Mouse (Mus musculus) cortical plate, adult 2 months (tissue): Measurements from ENCODE around the gene Trpm6.

Experiments
- CTCF ChIP-seq: fragments of 200-500 bp; IDR thresholded peaks from 2 replicates; pipeline ENCODE4 v1.5.1; 2011; ENCODE audit warnings: mild to moderate bottlenecking, control low read depth, low read length; ENCODE audit not compliant: insufficient read depth; ENCODE audit errors: extremely low read depth
- POLR2A ChIP-seq: fragments of 200-500 bp; IDR thresholded peaks from 2 replicates; pipeline ENCODE4 v1.6.1; 2011; ENCODE audit warnings: mild to moderate bottlenecking, low read length, control low read depth; ENCODE audit not compliant: insufficient read depth; ENCODE audit errors: extremely low read depth

DNA sequence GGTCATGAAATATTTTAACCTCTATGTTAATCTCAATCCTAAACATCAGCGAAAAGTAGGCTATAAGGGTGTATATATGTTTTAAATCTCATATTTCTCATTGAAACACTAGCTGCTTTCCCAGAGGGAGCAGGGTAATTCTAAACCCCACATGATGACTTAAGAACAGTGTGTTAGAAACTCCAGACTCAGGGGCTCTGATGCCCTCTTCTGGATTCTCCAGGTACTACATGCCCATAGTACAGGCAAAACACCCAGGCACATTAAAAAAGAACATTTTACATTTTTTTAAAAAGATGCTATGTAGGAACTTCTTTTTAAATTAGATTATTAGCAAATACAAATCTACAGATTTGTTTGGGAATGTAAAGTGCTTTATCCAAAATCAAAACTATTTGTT is 33.4 kb upstream of the Trpm6 start:
- TF ChIP-seq CTCF (peak; percentile 61), POLR2A (no peak)
